Mouse (Mus musculus): ENCODE measurements around the gene Cxcr4.

GRCm38 (mm10) chr1:128548220-128548998 lies 43.7 kb downstream of the Cxcr4 start:
- no peak for TF ChIP-seq CTCF (IDR thresholded peaks at IDR 0.05; ENCODE audit: low read depth)
- no peak for TF ChIP-seq EP300 (IDR thresholded peaks at IDR 0.05; ENCODE audit: low read depth)
